Mouse (Mus musculus): Measurements from ENCODE around the gene Setd6. TPM values are rescaled to one million over a fixed set of nuclear protein-coding genes. Genes with fewer than 3 reads are reported as not detected.

Gene Setd6
- polyA plus RNA-seq, 1 experiment from 2014 or later, result 19.9 TPM

GRCm38 (mm10) chr8:95713100-95714010 lies 2.3 kb upstream of the Setd6 start:
- WGBS, result 76% methylated on average over 19 of the region's 19 CpGs
- H3K4me2 ChIP-seq (replicated peaks; ENCODE audit: low read depth), result no peak overlapping the region
- no peaks in the 10 kb centered on the region for H3K9me3 ChIP-seq (ENCODE audit: control insufficient read depth, low read length)
- no peak overlapping the region for H3K4me3 ChIP-seq (ENCODE audit: low read depth, low read length)
- no peak overlapping the region for H3K27ac ChIP-seq (replicated peaks)
- no peaks in the 10 kb centered on the region for H3K36me3 ChIP-seq (ENCODE audit: control insufficient read depth, insufficient read depth, low read length)
- peak; percentile 83 for DNase-seq (ENCODE audit: low spot score)
- TF ChIP-seq EP300 (optimal IDR thresholded peaks at IDR 0.05) (no peak), CTCF (IDR thresholded peaks at IDR 0.05; ENCODE audit: low read depth) (peak; percentile 88)
- ATAC-seq (ENCODE audit: low FRiP score, low TSS enrichment), result peak; percentile 45
- H3K9ac ChIP-seq (ENCODE audit: low read length), result no peak overlapping the region
- H3K4me1 ChIP-seq (replicated peaks; ENCODE audit: control insufficient read depth, insufficient read depth), result 0 out of 2 replicates have a peak, but pooled peaks cover 3% of the 10 kb centered on the region
- no peaks in the 10 kb centered on the region for H3K27me3 ChIP-seq (ENCODE audit: control insufficient read depth, insufficient read depth, low read length)

GRCm38 (mm10) chr8:95714367-95714766 lies 1.3 kb upstream of the Setd6 start:
- Histone ChIP-seq H3K4me3 (ENCODE audit: low read depth, low read length) (no peak overlapping the region), H3K27me3 (ENCODE audit: control insufficient read depth, insufficient read depth, low read length) (no peaks in the 10 kb centered on the region), H3K9ac (ENCODE audit: low read length) (no peak overlapping the region), H3K36me3 (ENCODE audit: control insufficient read depth, insufficient read depth, low read length) (peaks cover under 1% of the 10 kb centered on the region; the same call in 1 of the 2 replicates), H3K4me2 (replicated peaks; ENCODE audit: low read depth) (no peak overlapping the region), H3K9me3 (ENCODE audit: control insufficient read depth, low read length) (no peaks in the 10 kb centered on the region), H3K4me1 (replicated peaks; ENCODE audit: control insufficient read depth, insufficient read depth) (0 out of 2 replicates have a peak, but pooled peaks cover 3% of the 10 kb centered on the region), H3K27ac (replicated peaks) (no peak overlapping the region)
- ATAC-seq (ENCODE audit: low FRiP score, low TSS enrichment) (no peak), DNase-seq (ENCODE audit: low spot score) (peak; percentile 9)
- TF ChIP-seq CTCF (IDR thresholded peaks at IDR 0.05; ENCODE audit: low read depth) (no peak), EP300 (optimal IDR thresholded peaks at IDR 0.05) (no peak)
- 94% methylated on average over 4 of the region's 4 CpGs for WGBS

- Histone ChIP-seq H3K27me3 (ENCODE audit: control insufficient read depth, insufficient read depth, low read length) (no peaks in the 10 kb centered on the region), H3K9me3 (ENCODE audit: control insufficient read depth, low read length) (no peaks in the 10 kb centered on the region), H3K4me1 (replicated peaks; ENCODE audit: control insufficient read depth, insufficient read depth) (0 out of 2 replicates have a peak, but pooled peaks cover 3% of the 10 kb centered on the region), H3K4me2 (replicated peaks; ENCODE audit: low read depth) (peak overlapping the region; percentile 93), H3K4me3 (ENCODE audit: low read depth, low read length) (no peak overlapping the region), H3K36me3 (ENCODE audit: control insufficient read depth, insufficient read depth, low read length) (peaks cover 6% of the 10 kb centered on the region; the same call in 1 of the 2 replicates), H3K27ac (replicated peaks) (no peak overlapping the region), H3K9ac (ENCODE audit: low read length) (no peak overlapping the region)
- WGBS, result 79% methylated on average over 6 of the region's 6 CpGs
- peak; percentile 8 for DNase-seq (ENCODE audit: low spot score)
- TF ChIP-seq CTCF (IDR thresholded peaks at IDR 0.05; ENCODE audit: low read depth), result no peak
- ATAC-seq (ENCODE audit: low FRiP score, low TSS enrichment), result no peak
Observed at GRCm38 (mm10) chr8:95714837-95715413, 756 bp upstream of the Setd6 start.

- Histone ChIP-seq H3K4me2 (replicated peaks; ENCODE audit: low read depth) (peak overlapping the region; percentile 93), H3K36me3 (ENCODE audit: control insufficient read depth, insufficient read depth, low read length) (peaks cover 6% of the 10 kb centered on the region; the same call in 1 of the 2 replicates), H3K27ac (replicated peaks) (peak overlapping the region; percentile 67), H3K27me3 (ENCODE audit: control insufficient read depth, insufficient read depth, low read length) (no peaks in the 10 kb centered on the region), H3K4me3 (ENCODE audit: low read depth, low read length) (peak overlapping the region; percentile 78), H3K9me3 (ENCODE audit: control insufficient read depth, low read length) (no peaks in the 10 kb centered on the region), H3K9ac (ENCODE audit: low read length) (peak overlapping the region; percentile 83), H3K4me1 (replicated peaks; ENCODE audit: control insufficient read depth, insufficient read depth) (0 out of 2 replicates have a peak, but pooled peaks cover 3% of the 10 kb centered on the region)
- DNase-seq (ENCODE audit: low spot score) (peak; percentile 36), ATAC-seq (ENCODE audit: low FRiP score, low TSS enrichment) (peak; percentile 29; the same call in 1 of the 2 replicates)
- WGBS, result 18% methylated on average over 21 of the region's 21 CpGs
- TF ChIP-seq CTCF (IDR thresholded peaks at IDR 0.05; ENCODE audit: low read depth) (no peak), EP300 (optimal IDR thresholded peaks at IDR 0.05) (no peak)
Observed at GRCm38 (mm10) chr8:95716546-95717335, 1.1 kb downstream of the Setd6 start.

- H3K9me3 ChIP-seq (ENCODE audit: control insufficient read depth, low read length), result no peaks in the 10 kb centered on the region
- H3K4me1 ChIP-seq (replicated peaks; ENCODE audit: control insufficient read depth, insufficient read depth), result no peaks in the 10 kb centered on the region
- H3K36me3 ChIP-seq (ENCODE audit: control insufficient read depth, insufficient read depth, low read length), result peaks cover 22% of the 10 kb centered on the region
- H3K27ac ChIP-seq (replicated peaks), result no peak overlapping the region
- no peaks in the 10 kb centered on the region for H3K27me3 ChIP-seq (ENCODE audit: control insufficient read depth, insufficient read depth, low read length)
- WGBS, result 71% methylated on average over 4 of the region's 4 CpGs
- no peak for DNase-seq (ENCODE audit: low spot score)
- ATAC-seq (ENCODE audit: low FRiP score, low TSS enrichment), result no peak
- H3K4me2 ChIP-seq (replicated peaks; ENCODE audit: low read depth), result no peak overlapping the region
- H3K9ac ChIP-seq (ENCODE audit: low read length), result no peak overlapping the region
- no peak overlapping the region for H3K4me3 ChIP-seq (ENCODE audit: low read depth, low read length)
- no peak for TF ChIP-seq EP300 (optimal IDR thresholded peaks at IDR 0.05)
- TF ChIP-seq CTCF (IDR thresholded peaks at IDR 0.05; ENCODE audit: low read depth), result no peak
Observed at GRCm38 (mm10) chr8:95727625-95728024, 11.9 kb downstream of the Setd6 start.

Data from stomach, postnatal 0 days (tissue).